Mouse (Mus musculus): ENCODE results near the gene Mroh2a.

DNA sequence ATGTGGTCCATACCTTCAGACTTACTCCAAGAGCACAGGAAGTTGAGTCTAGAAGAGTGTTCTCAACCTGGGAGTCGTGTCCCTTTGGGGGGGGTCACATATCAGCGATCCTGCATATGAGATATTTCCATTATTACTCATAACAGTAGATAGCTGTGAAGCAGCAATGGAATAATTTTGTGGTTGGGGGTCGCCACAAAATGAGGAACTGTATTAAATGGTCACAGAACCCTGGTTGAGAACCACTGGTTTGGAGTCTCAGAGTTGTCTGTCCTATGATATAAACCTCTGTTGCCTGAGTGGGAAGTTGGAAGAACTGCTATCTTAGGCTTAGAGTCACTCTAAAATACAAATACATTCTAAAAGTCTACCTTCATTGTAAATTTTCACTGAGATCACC is 83.1 kb downstream of the Mroh2a start:
- no peak for TF ChIP-seq CTCF (IDR thresholded peaks at IDR 0.05; ENCODE audit: low read depth, low read length)
- TF ChIP-seq POLR2A (IDR thresholded peaks at IDR 0.05; ENCODE audit: extremely low read depth, insufficient read depth, low read length), result no peak

Measured in liver, adult 2 months (tissue).